Mouse (Mus musculus) left cerebral cortex, adult 2 months (tissue): Measurements from ENCODE around the gene Dynlrb1. TPM values are rescaled to one million over a fixed set of nuclear protein-coding genes. Genes with fewer than 3 reads are reported as not detected.
A peak's percentile ranks its signal among the peaks of the same experiment; 100 is the strongest.

Experiments
- DNase-seq, 2 experiments: peaks; one replicate each; pipeline ENCODE4 v3.0.0; 2021 to 2022; ENCODE audit warnings: low spot score in 2 of 2, mixed read lengths in 1 of 2; ENCODE audit errors: extremely low spot score in 1 of 2
- H3K27ac ChIP-seq: fragments of 200-600 bp; 2 replicates; pipeline ENCODE4 v1.8.1; 2022
- H3K4me3 ChIP-seq: fragments of 200-600 bp; 2 replicates; pipeline ENCODE4 v1.8.1; 2022
- CTCF ChIP-seq: fragments of 200-600 bp; IDR thresholded peaks from 2 replicates; pipeline ENCODE4 v1.8.1; 2022; ENCODE audit warnings: antibody characterized with exemption, mild to moderate bottlenecking, moderate library complexity
- intact Hi-C: fragments of 180-260 bp; cut with DNase I; formaldehyde crosslinking; loops from one replicate; pipeline ENCODE4 v1.15.1; 2025
- long read RNA-seq, 2 experiments: library from polyadenylated mRNA; stranded (forward); transcript quantifications; one replicate each; pipeline ENCODE4 v2.0.0; 2021; ENCODE audit warnings: borderline mapping rate in 2 of 2
- total RNA-seq, 2 experiments: library from RNA; stranded (reverse); gene quantifications; 2 replicates each; pipeline ENCODE4 v1.2.3; 2021

The Dynlrb1 gene
- 100 to 1,000 TPM; 294 to 305 TPM for total RNA-seq
- long read RNA-seq, experiment 1, transcript Dynlrb1-202 (4 exons, 684 nt), result major isoform, 116 of 131 reads
- long read RNA-seq, experiment 1, partial matches to known transcripts, result 6 of 131 reads
- long read RNA-seq, experiment 1, other reads (novel, unspliced or antisense), result 5 of 131 reads
- long read RNA-seq, experiment 2, transcript Dynlrb1-202 (4 exons, 684 nt), result major isoform, 73 of 84 reads
- long read RNA-seq, experiment 2, partial matches to known transcripts, result 7 of 84 reads
- long read RNA-seq, experiment 2, other reads (novel, unspliced or antisense), result 2 of 84 reads

DNA sequence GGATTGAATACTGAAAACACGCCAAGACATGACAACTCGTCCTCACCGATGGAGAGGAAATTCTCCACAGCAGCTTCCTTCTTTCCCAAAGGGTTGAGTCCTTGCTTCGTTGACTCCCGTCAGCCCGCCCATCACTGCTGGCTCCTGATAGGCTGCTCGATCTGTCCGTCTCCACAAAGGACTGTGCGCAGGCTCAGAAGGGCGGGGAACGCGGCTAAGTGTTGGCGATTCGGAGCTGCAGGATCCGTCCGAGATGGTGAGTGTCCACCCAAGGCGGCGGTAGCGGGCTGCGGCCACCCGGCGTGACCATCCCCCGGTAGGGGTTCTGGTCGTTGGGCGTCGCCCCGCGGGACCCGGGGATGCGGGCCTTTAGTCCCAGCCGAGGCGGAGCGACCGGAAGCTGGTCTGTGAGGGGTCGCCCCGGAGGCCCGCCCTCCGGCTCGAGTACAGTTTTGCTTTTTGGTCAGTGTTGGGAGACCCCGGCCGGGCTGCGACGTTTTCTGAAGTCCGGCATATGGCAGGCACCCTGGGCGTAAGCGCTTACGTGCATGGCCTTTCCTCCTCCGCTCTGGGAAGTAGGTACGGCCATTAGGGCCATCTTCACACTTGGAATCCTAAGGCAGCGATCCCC lies at the start of gene Dynlrb1:
Dynlrb1 (plus strand) TSS at position 172 of the 631 bp plus-strand sequence.
- intact Hi-C loops, result loop anchor here (5.0 kb wide), 1 partner anchor 146 kb away; the partner anchor contains the start of gene Trp53inp2
- no peak; the same call in 1 of the 2 replicates for TF ChIP-seq CTCF
- DNase-seq, result peak; percentile 99 to 100
- peak within 1 kb of the TSS; percentile 82 for H3K4me3 ChIP-seq
- peak within 1 kb of the TSS; percentile 96 for H3K27ac ChIP-seq

GRCm38 (mm10) chr2:155207419-155207818 lies 28.9 kb upstream of the Dynlrb1 start:
- TF ChIP-seq CTCF, result peak; percentile 73
- DNase-seq, result no peak
- no peak overlapping the region for H3K4me3 ChIP-seq
- intact Hi-C loops, result loop anchor here (5.0 kb wide), 1 partner anchor 125 kb away; no protein-coding TSS in a partner anchor
- H3K27ac ChIP-seq, result no peak overlapping the region

GRCm38 (mm10) chr2:155223145-155223544 lies 13.2 kb upstream of the Dynlrb1 start:
- Histone ChIP-seq H3K4me3 (no peak overlapping the region), H3K27ac (no peak overlapping the region)
- intact Hi-C loops, result no loop called here
- no peak for TF ChIP-seq CTCF
- DNase-seq, result no peak

GRCm38 (mm10) chr2:155224721-155225120 lies 11.6 kb upstream of the Dynlrb1 start:
- DNase-seq, result no peak
- Histone ChIP-seq H3K27ac (no peak overlapping the region), H3K4me3 (no peak overlapping the region)
- TF ChIP-seq CTCF, result no peak
- intact Hi-C loops, result no loop called here

GRCm38 (mm10) chr2:155235746-155236361 lies 479 bp upstream of the Dynlrb1 start:
- TF ChIP-seq CTCF, result no peak
- no peak for DNase-seq
- peak overlapping the region; percentile 96 for H3K27ac ChIP-seq
- intact Hi-C loops, result loop anchor here (5.0 kb wide), 1 partner anchor 146 kb away; the partner anchor contains the start of gene Trp53inp2
- peak overlapping the region; percentile 82 for H3K4me3 ChIP-seq

- Histone ChIP-seq H3K27ac (peak overlapping the region; percentile 96; the same call in 1 of the 2 replicates), H3K4me3 (peak overlapping the region; percentile 82)
- intact Hi-C loops, result loop anchor here (5.0 kb wide), 1 partner anchor 145 kb away; the partner anchor contains the start of gene Trp53inp2
- DNase-seq, result no peak
- no peak for TF ChIP-seq CTCF
Observed at GRCm38 (mm10) chr2:155237276-155237675, 943 bp downstream of the Dynlrb1 start.

GRCm38 (mm10) chr2:155240915-155241314 lies 4.6 kb downstream of the Dynlrb1 start:
- intact Hi-C loops, result no loop called here
- no peak for DNase-seq
- peak; percentile 27 for TF ChIP-seq CTCF
- no peak overlapping the region for H3K4me3 ChIP-seq
- no peak overlapping the region for H3K27ac ChIP-seq

DNA sequence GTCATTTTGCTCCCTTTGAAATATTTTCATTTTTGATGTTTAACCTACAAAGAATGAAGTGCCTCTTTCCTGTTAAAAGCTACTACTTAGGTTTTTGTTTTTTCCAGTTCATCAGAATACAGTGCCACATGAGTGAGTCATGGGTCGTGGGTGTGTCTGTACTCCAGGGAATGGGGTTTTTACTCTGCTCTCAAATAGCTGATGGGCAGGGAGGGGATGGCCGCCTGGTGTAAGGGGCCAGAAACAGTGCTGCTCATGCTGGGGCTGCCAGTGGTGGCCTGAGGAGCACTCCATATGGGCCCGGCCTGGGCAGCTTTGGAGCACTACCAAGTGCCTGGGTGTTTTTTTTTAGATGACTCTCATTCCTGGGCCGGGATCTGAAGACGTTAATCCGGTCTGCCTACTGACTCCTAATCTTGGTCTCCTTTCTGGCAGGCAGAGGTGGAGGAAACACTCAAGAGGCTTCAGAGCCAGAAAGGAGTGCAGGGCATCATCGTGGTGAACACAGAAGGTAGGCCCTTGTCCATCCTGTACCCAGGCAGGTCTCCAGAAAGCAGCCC lies 6.0 kb downstream of the Dynlrb1 start:
- no peak overlapping the region for H3K27ac ChIP-seq
- no peak for TF ChIP-seq CTCF
- DNase-seq, result no peak
- intact Hi-C loops, result no loop called here
- H3K4me3 ChIP-seq, result no peak overlapping the region

- no peak for TF ChIP-seq CTCF
- Histone ChIP-seq H3K27ac (no peak overlapping the region), H3K4me3 (no peak overlapping the region)
- DNase-seq, result no peak
- intact Hi-C loops, result no loop called here
Observed at GRCm38 (mm10) chr2:155246231-155246630, 9.9 kb downstream of the Dynlrb1 start.

DNA sequence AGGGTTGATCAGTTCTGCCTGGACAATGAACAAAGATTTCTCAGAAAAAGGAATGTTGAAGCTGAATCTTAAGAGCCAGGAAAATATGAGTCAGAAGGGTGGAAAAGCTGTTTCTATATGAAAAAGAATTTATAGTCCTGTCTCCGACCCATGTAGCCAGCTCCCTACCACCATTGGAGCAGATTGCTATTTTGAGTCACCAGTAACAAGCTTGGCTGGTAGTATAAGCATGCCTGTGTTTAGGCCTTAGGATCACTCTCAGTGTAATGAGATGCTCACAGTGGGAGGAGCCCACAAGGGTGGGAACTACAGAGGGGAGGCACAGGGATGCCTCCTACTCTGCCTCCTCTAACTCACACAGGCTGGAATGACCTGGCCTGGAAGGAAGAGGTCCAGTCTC lies 11.9 kb downstream of the Dynlrb1 start:
- H3K4me3 ChIP-seq, result no peak overlapping the region

DNA sequence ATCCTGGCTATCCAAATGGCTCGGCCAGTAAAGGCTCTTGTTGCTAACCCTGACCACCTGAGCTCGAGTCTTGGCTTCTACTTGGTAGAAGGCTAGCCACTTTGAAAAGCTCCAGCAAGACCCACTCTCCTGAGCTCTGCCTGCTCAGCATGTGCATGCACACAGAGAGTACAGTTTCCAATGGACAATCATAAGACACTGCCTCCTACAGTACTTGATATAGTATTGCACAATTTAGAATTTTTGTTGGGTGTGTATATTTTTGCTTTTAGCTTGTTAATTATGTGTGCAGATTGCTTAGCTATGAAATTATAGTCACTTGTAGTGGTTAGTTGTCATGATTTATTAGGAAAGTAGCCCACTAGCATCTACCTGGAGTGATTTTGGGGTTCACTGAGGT lies 12.4 kb downstream of the Dynlrb1 start:
- no peak overlapping the region for H3K27ac ChIP-seq
- no peak overlapping the region for H3K4me3 ChIP-seq
- TF ChIP-seq CTCF, result peak; percentile 33
- no peak for DNase-seq
- intact Hi-C loops, result no loop called here

More for the DNA sequence above, 11.9 kb downstream of the Dynlrb1 start:
- DNase-seq, result no peak
- H3K27ac ChIP-seq, result no peak overlapping the region
- no peak for TF ChIP-seq CTCF
- intact Hi-C loops, result no loop called here

- DNase-seq, result no peak
- no peak for TF ChIP-seq CTCF
- H3K27ac ChIP-seq, result no peak overlapping the region
- intact Hi-C loops, result no loop called here
- no peak overlapping the region for H3K4me3 ChIP-seq
Observed at GRCm38 (mm10) chr2:155249588-155249987, 13.3 kb downstream of the Dynlrb1 start.
